Mouse (Mus musculus) bone marrow macrophage, adult 2 months (primary cell): ENCODE measurements around the gene Efcab12. TPM values are rescaled to one million over a fixed set of nuclear protein-coding genes. Genes with fewer than 3 reads are reported as not detected.
A peak's percentile ranks its signal among the peaks of the same experiment; 100 is the strongest.
"Not testable (repeated sequence)": the region's sequence is repeated elsewhere in the genome, so short reads cannot be mapped to it uniquely, and the experiment has no call there.

ENCODE experiments used
- H3K27ac ChIP-seq: 2 replicates; pipeline ENCODE4 v1.5.1; 2012; ENCODE audit warnings: low read depth, low read length; ENCODE audit not compliant: insufficient read depth
- H3K4me1 ChIP-seq: 2 replicates; pipeline ENCODE4 v1.6.1; 2012; ENCODE audit warnings: low read length; ENCODE audit not compliant: control insufficient read depth, insufficient read depth
- H3K4me3 ChIP-seq: 2 replicates; pipeline ENCODE4 v1.5.1; 2012; ENCODE audit warnings: mild to moderate bottlenecking, low read length, moderate library complexity; ENCODE audit not compliant: insufficient read depth
- CTCF ChIP-seq: IDR thresholded peaks from 2 replicates; pipeline ENCODE4 v1.5.1; 2012; ENCODE audit warnings: low read depth, mild to moderate bottlenecking, low read length, moderate library complexity
- POLR2A ChIP-seq: IDR thresholded peaks from 2 replicates; pipeline ENCODE4 v1.6.1; 2012; ENCODE audit warnings: mild to moderate bottlenecking, low read depth, low read length, borderline replicate concordance
- polyA plus RNA-seq: library from polyadenylated mRNA; stranded (reverse); fragments of >200 nt; gene quantifications from 2 replicates; pipeline ENCODE4 v1.2.4, GENCODE M21; 2012; ENCODE audit not compliant: missing spikeins, insufficient read depth, insufficient read length

Gene Efcab12
- polyA plus RNA-seq, 1 experiment, result 0.31 TPM

- H3K4me3 ChIP-seq, result no peak overlapping the region
- H3K4me1 ChIP-seq, result peaks cover 3% of the 10 kb centered on the region; the same call in 1 of the 2 replicates
- peak overlapping the region; percentile 67 for H3K27ac ChIP-seq
- TF ChIP-seq CTCF (peak; percentile 73), POLR2A (no peak)
Measured at GRCm38 (mm10) chr6:115846640-115847411, 8.6 kb upstream of the Efcab12 start.

DNA sequence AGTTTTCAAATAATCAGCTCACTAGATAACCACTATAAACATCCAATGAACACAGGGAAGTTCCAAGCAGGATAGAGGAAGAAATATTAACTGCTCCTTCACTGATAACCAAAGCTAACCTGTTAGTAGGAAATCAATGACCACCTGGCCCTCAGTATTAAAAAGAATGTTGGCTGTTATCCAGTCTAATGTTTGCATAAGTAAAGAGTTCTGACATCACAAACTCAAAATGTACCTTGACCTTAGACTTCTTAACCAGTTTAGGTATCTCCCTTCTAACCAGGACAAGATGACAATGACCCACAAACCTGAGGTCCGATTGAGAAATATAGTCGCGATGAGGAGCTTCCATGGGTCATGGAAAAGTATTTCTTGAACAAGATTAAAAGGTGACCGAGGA, 6.8 kb upstream of the Efcab12 start:
- H3K4me3 ChIP-seq, result no peak overlapping the region
- no peak overlapping the region for H3K27ac ChIP-seq
- H3K4me1 ChIP-seq, result peaks cover 3% of the 10 kb centered on the region; the same call in 1 of the 2 replicates
- no peak for TF ChIP-seq POLR2A
- TF ChIP-seq CTCF, result no peak

GRCm38 (mm10) chr6:115838745-115839144, 533 bp upstream of the Efcab12 start:
- no peak for TF ChIP-seq CTCF
- Histone ChIP-seq H3K4me1 (peaks cover 8% of the 10 kb centered on the region), H3K27ac (no peak overlapping the region), H3K4me3 (no peak overlapping the region)

GRCm38 (mm10) chr6:115833861-115834260, 4.4 kb downstream of the Efcab12 start:
- peaks cover 17% of the 10 kb centered on the region for H3K4me1 ChIP-seq
- H3K4me3 ChIP-seq, result no peak overlapping the region
- no peak for TF ChIP-seq POLR2A
- TF ChIP-seq CTCF, result no peak
- H3K27ac ChIP-seq, result no peak overlapping the region

GRCm38 (mm10) chr6:115832152-115832850, 5.9 kb downstream of the Efcab12 start:
- Histone ChIP-seq H3K4me1 (peaks cover 17% of the 10 kb centered on the region), H3K27ac (no peak overlapping the region), H3K4me3 (no peak overlapping the region)
- TF ChIP-seq CTCF (no peak), POLR2A (no peak)

DNA sequence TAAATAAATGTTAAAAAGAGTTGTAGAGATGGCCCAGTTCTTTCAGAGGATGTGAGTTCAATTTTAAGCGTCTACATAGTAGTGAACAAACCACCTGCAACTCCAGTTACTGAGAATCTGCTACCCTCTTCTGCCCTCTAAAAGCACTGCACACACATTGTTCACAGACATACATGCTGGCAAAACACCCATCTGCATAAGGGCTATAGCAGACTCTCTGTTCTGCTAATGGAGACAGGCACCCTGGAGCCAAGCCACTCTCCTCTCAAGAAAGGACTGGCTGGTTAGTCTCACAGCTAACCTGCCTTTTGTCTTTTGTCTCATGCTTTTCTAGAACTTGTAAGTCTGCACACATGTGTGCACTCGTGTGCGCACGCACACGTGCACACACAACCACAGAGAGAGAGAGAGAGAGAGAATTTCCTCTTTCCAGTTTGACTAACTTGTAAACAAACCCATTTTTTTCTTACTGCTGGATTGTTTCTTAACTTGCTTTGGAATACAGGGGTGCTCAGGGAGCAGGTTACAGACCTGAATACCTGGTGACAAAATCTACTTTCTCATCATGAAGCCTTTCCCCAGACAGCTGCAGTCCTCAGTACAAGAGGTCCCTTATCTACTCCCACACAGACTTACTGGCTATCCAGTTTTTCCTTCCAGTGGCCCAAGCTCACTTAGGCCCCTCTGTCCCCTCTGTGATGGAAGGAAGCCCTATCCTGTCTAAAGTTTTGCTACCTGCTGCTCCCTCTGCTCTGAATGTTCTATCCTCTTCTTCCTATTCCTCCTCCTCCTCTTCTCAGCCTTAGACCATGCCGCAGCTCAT, 7.2 kb downstream of the Efcab12 start:
- TF ChIP-seq CTCF (no peak), POLR2A (no peak)
- Histone ChIP-seq H3K4me3 (no peak overlapping the region), H3K27ac (peak overlapping the region; percentile 12; the same call in 1 of the 2 replicates), H3K4me1 (peaks cover 10% of the 10 kb centered on the region)

GRCm38 (mm10) chr6:115823850-115824464, 14.3 kb downstream of the Efcab12 start:
- not testable (repeated sequence) for H3K27ac ChIP-seq, H3K4me1 ChIP-seq
- peak overlapping the region; percentile 29; the same call in 1 of the 2 replicates for H3K4me3 ChIP-seq
- TF ChIP-seq CTCF, result peak; percentile 65

GRCm38 (mm10) chr6:115821216-115821993, 16.8 kb downstream of the Efcab12 start:
- Histone ChIP-seq H3K27ac (no peak overlapping the region), H3K4me3 (no peak overlapping the region), H3K4me1 (peaks cover 3% of the 10 kb centered on the region; the same call in 1 of the 2 replicates)
- TF ChIP-seq POLR2A, result no peak
- TF ChIP-seq CTCF, result no peak

- no peak overlapping the region for H3K27ac ChIP-seq
- no peak overlapping the region for H3K4me3 ChIP-seq
- peaks cover 15% of the 10 kb centered on the region for H3K4me1 ChIP-seq
- TF ChIP-seq POLR2A (no peak), CTCF (no peak)
Measured at GRCm38 (mm10) chr6:115818129-115818528, 20.1 kb downstream of the Efcab12 start.
